Mouse (Mus musculus) ES-E14 (cell line): ENCODE data around the gene Frmd5. TPM values are rescaled to one million over a fixed set of nuclear protein-coding genes. Genes with fewer than 3 reads are reported as not detected.

Experiments used
- DNase-seq: peaks from one replicate; pipeline ENCODE4 v3.0.0-alpha.2; 2013; ENCODE audit warnings: low read depth, low spot score
- H3K27ac ChIP-seq: 2 replicates; pipeline ENCODE4 v1.5.1; 2012; ENCODE audit warnings: low read depth, mild to moderate bottlenecking, low read length, moderate library complexity, mixed read lengths; ENCODE audit not compliant: poor library complexity, insufficient read depth, severe bottlenecking
- H3K36me3 ChIP-seq: 2 replicates; pipeline ENCODE4 v1.6.1; 2012; ENCODE audit warnings: mild to moderate bottlenecking, low read length, moderate library complexity, mixed read lengths; ENCODE audit not compliant: control insufficient read depth, poor library complexity, insufficient read depth, severe bottlenecking
- H3K4me1 ChIP-seq, 2 experiments: fragments of 150-350 bp in 1 of 2; sonication (generic) in 1 of 2; 2 replicates each; pipeline ENCODE4 v1.6.1; 2012; ENCODE audit warnings: low read length in 2 of 2, mild to moderate bottlenecking in 1 of 2, mixed read lengths in 1 of 2; ENCODE audit not compliant: control insufficient read depth in 2 of 2, insufficient read depth in 2 of 2, poor library complexity in 1 of 2
- H3K4me3 ChIP-seq, 2 experiments: fragments of 150-350 bp in 1 of 2; sonication (generic) in 1 of 2; 2 replicates each; pipeline ENCODE4 v1.5.1; 2012; ENCODE audit warnings: low read length in 2 of 2, low read depth in 1 of 2, mild to moderate bottlenecking in 1 of 2, mixed read lengths in 1 of 2; ENCODE audit not compliant: insufficient read depth in 1 of 2, poor library complexity in 1 of 2, severe bottlenecking in 1 of 2
- H3K9ac ChIP-seq: 2 replicates; pipeline ENCODE4 v1.6.1; 2012; ENCODE audit warnings: low read depth, mild to moderate bottlenecking, low read length, mixed read lengths; ENCODE audit not compliant: poor library complexity, insufficient read depth, severe bottlenecking
- H3K9me3 ChIP-seq: fragments of 150-350 bp; sonication (generic); 2 replicates; pipeline ENCODE4 v1.6.1; 2012; ENCODE audit warnings: low read depth, mild to moderate bottlenecking, low read length; ENCODE audit not compliant: control insufficient read depth, insufficient read depth
- CHD2 ChIP-seq: IDR thresholded peaks from 2 replicates; pipeline ENCODE4 v1.6.1; 2014; ENCODE audit warnings: mild to moderate bottlenecking, low read depth, low read length, inconsistent platforms
- HCFC1 ChIP-seq: IDR thresholded peaks from 2 replicates; pipeline ENCODE4 v1.6.1; 2012; ENCODE audit warnings: low read length, inconsistent platforms, borderline replicate concordance; ENCODE audit not compliant: insufficient read depth
- MAFK ChIP-seq: IDR thresholded peaks from 2 replicates; pipeline ENCODE4 v1.6.1; 2014; ENCODE audit warnings: mild to moderate bottlenecking, low read depth, low read length, inconsistent platforms; ENCODE audit not compliant: insufficient read depth
- ZC3H11A ChIP-seq: IDR thresholded peaks from 2 replicates; pipeline ENCODE4 v1.6.1; 2012; ENCODE audit warnings: low read depth, mild to moderate bottlenecking, inconsistent platforms, low read length, borderline replicate concordance
- ZNF384 ChIP-seq: IDR thresholded peaks from 2 replicates; pipeline ENCODE4 v1.6.1; 2012; ENCODE audit warnings: low read depth, low read length, inconsistent platforms
- in situ Hi-C, 2 experiments: fragments of 600-800 bp; cut with MboI; formaldehyde crosslinking; loops; one replicate each; pipeline ENCODE4 v1.15.1; 2025; ENCODE audit warnings: low sequenced_read_pairs in 2 of 2, inconsistent platforms in 1 of 2; ENCODE audit not compliant: unreplicated experiment in 2 of 2
- total RNA-seq: library from RNA; depleted of rRNA; stranded (reverse); fragments of 300-350 nt; gene quantifications from 2 replicates; pipeline ENCODE4 v1.2.3, GENCODE M21; 2012

Gene Frmd5
- total RNA-seq, 1 experiment = 4.8 TPM

DNA sequence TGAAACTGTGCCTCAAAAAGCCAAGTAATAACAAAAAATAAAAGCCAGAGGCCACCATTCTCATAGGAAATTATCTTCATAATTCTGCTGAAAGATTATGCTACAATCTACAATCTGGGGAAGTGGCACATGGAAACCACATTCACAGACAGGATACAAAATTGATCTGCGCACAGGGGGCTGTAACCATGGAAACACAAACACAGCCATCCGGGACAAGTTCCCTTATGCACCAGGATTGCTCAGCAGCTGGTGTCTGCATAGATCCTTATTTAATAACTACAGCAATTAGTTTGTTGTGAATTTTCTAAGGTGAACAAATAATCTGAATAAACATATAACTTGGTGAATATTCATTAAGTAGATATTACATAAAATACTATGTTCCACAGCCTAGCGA, 89.8 kb downstream of the Frmd5 start:
- no peaks in the 10 kb centered on the region for H3K36me3 ChIP-seq
- in situ Hi-C loops = no loop called here

DNA sequence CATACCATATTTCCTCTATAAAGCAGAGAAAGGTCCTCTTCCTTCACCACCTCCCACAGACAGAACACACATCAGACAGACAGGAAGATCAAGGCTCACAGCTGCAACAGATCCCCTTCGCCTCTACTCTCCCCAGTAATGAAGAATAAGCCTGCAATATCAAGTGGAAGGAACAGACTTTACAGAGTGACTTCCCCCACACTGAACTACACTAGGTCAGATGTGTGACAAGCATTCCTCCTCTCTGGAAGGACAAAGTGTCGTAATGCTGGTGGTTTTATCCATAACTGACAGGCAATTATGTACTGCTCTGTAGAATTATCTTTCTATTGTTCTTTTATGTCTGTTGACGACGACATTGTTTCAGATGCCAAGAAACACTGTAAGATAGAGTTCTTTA, 93.3 kb downstream of the Frmd5 start:
- no peaks in the 10 kb centered on the region for H3K36me3 ChIP-seq
- no peak for DNase-seq
- H3K9ac ChIP-seq = no peak overlapping the region
- no peak overlapping the region for H3K27ac ChIP-seq
- H3K4me1 ChIP-seq = peaks cover 5 to 7% of the 10 kb centered on the region in 2 experiments; a peak in 3 of 4 replicates
- in situ Hi-C loops = no loop called here
- no peak for TF ChIP-seq HCFC1
- no peak for TF ChIP-seq ZNF384
- no peak for TF ChIP-seq CHD2
- H3K4me3 ChIP-seq = no peak overlapping the region
- H3K9me3 ChIP-seq = no peaks in the 10 kb centered on the region

More for the DNA sequence above, 89.8 kb downstream of the Frmd5 start:
- Histone ChIP-seq H3K9ac (no peak overlapping the region), H3K4me3 (no peak overlapping the region), H3K9me3 (no peaks in the 10 kb centered on the region), H3K4me1 (peaks cover 1 to 5% of the 10 kb centered on the region in 2 experiments; a peak in 1 of 4 replicates), H3K27ac (no peak overlapping the region)
- no peak for TF ChIP-seq MAFK
- TF ChIP-seq CHD2 = no peak
- DNase-seq = no peak

- TF ChIP-seq HCFC1 (no peak), CHD2 (no peak), ZC3H11A (no peak), MAFK (no peak), ZNF384 (no peak)
- peaks cover 5 to 7% of the 10 kb centered on the region in 2 experiments; a peak in 3 of 4 replicates for H3K4me1 ChIP-seq
- H3K4me3 ChIP-seq = no peak overlapping the region
- no peaks in the 10 kb centered on the region for H3K36me3 ChIP-seq
- H3K9me3 ChIP-seq = no peaks in the 10 kb centered on the region
- H3K9ac ChIP-seq = no peak overlapping the region
- peak; percentile 17 for DNase-seq
- in situ Hi-C loops = no loop called here
- H3K27ac ChIP-seq = no peak overlapping the region
Observed at GRCm38 (mm10) chr2:121711748-121712384, 95.0 kb downstream of the Frmd5 start.

DNA sequence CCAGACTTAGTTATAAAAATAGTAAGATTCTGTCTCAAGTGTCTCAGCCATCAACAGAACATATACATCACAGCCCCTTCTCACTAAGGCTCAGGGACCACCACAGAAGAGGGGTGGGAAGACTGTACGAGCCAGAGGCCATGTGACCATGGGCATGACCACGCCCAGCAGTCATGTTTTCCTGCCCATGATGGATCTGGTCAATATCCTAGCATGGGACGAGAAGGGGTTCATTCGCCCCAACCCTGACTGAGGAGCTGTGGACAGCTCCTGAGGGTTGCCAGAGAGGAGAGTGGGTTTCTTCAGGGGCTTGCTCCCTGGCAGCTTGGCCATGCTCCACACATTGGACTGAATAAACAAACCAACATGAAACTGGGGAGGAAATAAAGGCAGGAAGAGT, 97.8 kb downstream of the Frmd5 start:
- Histone ChIP-seq H3K9me3 (no peaks in the 10 kb centered on the region), H3K27ac (no peak overlapping the region), H3K36me3 (no peaks in the 10 kb centered on the region), H3K4me1 (peaks cover 4% of the 10 kb centered on the region in 2 experiments; a peak in 3 of 4 replicates), H3K9ac (no peak overlapping the region), H3K4me3 (no peak overlapping the region)
- in situ Hi-C loops = no loop called here
- DNase-seq = no peak
- no peak for TF ChIP-seq MAFK
- no peak for TF ChIP-seq CHD2
- TF ChIP-seq HCFC1 = no peak
- no peak for TF ChIP-seq ZC3H11A
- no peak for TF ChIP-seq ZNF384

DNA sequence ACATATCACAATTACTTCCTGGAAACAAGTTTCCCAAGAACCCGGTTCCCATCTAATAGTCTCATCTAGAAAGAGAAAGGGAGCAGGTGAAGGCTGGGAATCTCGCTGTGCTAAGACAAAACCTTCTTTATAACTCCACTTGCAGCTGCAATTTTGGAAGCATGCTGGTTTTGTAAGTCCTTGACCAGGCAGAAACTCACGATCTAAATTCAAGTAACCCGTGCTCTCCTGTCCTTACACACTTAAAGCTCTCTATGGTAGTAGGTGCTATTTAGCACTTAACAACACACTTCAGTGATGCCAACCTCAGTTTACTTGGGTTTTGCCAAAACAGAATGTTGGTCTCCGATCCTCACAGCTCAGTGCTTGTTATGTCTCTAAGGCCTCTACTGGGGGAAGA, 99.4 kb downstream of the Frmd5 start:
- Histone ChIP-seq H3K36me3 (no peaks in the 10 kb centered on the region), H3K27ac (no peak overlapping the region), H3K4me3 (no peak overlapping the region), H3K9me3 (no peaks in the 10 kb centered on the region), H3K4me1 (peaks cover 4% of the 10 kb centered on the region in 2 experiments; a peak in 3 of 4 replicates), H3K9ac (no peak overlapping the region)
- in situ Hi-C loops = no loop called here
- DNase-seq = no peak
- TF ChIP-seq HCFC1 (no peak), CHD2 (no peak), MAFK (no peak), ZC3H11A (no peak)
